13 mouse cellular contexts compared by ENCODE assay signal in genomic region chr13:9064196-9064595, GRCm38 (mm10). TPM values are rescaled to one million over a fixed set of nuclear protein-coding genes. Genes with fewer than 3 reads are reported as not detected.
DNase-seq lines count a peak whose midpoint lies in the region; ATAC-seq lines count a peak whose summit lies in the region.
"Had no signal": no experiment of that assay in that cellular context is flagged by ENCODE, and none has a peak within 500 bp of the region (broad histone marks: within the 10 kb centered on the region; RNA-seq: fewer than 3 reads in every experiment).

No protein-coding gene starts in this region.

- H3K4me2 ChIP-seq in heart, embryonic 11.5 days, result no peak overlapping the region
- H3K4me2 ChIP-seq: embryonic facial prominence, embryonic 12.5 days; forebrain, embryonic 13.5 days; liver, embryonic 13.5 days had no signal

- ATAC-seq in heart, embryonic 11.5 days (replicated peaks; ENCODE audit: insufficient number of reproducible peaks, low FRiP score, low TSS enrichment), result no peak
- ATAC-seq: forebrain, embryonic 13.5 days; intestine, embryonic 16.5 days had no signal

- WGBS in heart, embryonic 11.5 days (ENCODE audit: insufficient replicate concordance), result 80% methylated on average over 2 of the region's 2 CpGs

- no peaks in the 10 kb centered on the region for H3K9me3 ChIP-seq in heart, embryonic 11.5 days (replicated peaks; ENCODE audit: control insufficient read depth, low read length)
- H3K9me3 ChIP-seq: embryonic facial prominence, embryonic 12.5 days; forebrain, embryonic 13.5 days; liver, embryonic 13.5 days had no signal

- H3K27me3 ChIP-seq in heart, embryonic 11.5 days (ENCODE audit: control insufficient read depth, insufficient read depth, low read length), result no peaks in the 10 kb centered on the region
- H3K27me3 ChIP-seq: embryonic facial prominence, embryonic 12.5 days; forebrain, embryonic 13.5 days; liver, embryonic 13.5 days had no signal

- no peaks in the 10 kb centered on the region for H3K36me3 ChIP-seq in heart, embryonic 11.5 days (ENCODE audit: control insufficient read depth, insufficient read depth, low read length)
- H3K36me3 ChIP-seq: embryonic facial prominence, embryonic 12.5 days; liver, embryonic 13.5 days had no signal

- H3K27ac ChIP-seq in heart, embryonic 11.5 days (ENCODE audit: low read depth, low read length), result no peak overlapping the region
- H3K27ac ChIP-seq: embryonic facial prominence, embryonic 12.5 days; forebrain, embryonic 13.5 days; liver, embryonic 13.5 days had no signal

- no peak overlapping the region for H3K9ac ChIP-seq in heart, embryonic 11.5 days (ENCODE audit: low read depth, low read length)
- H3K9ac ChIP-seq: embryonic facial prominence, embryonic 12.5 days; forebrain, embryonic 13.5 days; liver, embryonic 13.5 days had no signal

- intact Hi-C loops in heart, postnatal 10 days (cut with DNase I), result no loop called here

- peak; percentile 31 to 37 for DNase-seq in heart, postnatal 10 days
- peak; percentile 10 for DNase-seq in cerebellum, adult 11 months
- DNase-seq in cerebellum, postnatal 25 days, result peak; percentile 74 to 83
- peak; percentile 72 for DNase-seq in lung, postnatal 25 days (ENCODE audit: low spot score)
- no peak for DNase-seq in retina, postnatal 1 day
- DNase-seq in spleen, postnatal 4 days (ENCODE audit: low spot score in 2 of 2), result no peak
- DNase-seq: gastrocnemius, postnatal 10 days; liver, embryonic 13.5 days had no signal

- no peak overlapping the region for H3K4me3 ChIP-seq in heart, embryonic 11.5 days (ENCODE audit: low read depth, low read length)
- H3K4me3 ChIP-seq: embryonic facial prominence, embryonic 12.5 days; forebrain, embryonic 13.5 days; liver, embryonic 13.5 days; myocyte had no signal

- H3K4me1 ChIP-seq in heart, embryonic 11.5 days (ENCODE audit: control insufficient read depth, insufficient read depth, low read length), result peaks cover 12% of the 10 kb centered on the region
- H3K4me1 ChIP-seq: forebrain, embryonic 13.5 days; liver, embryonic 13.5 days had no signal

RNA-seq across cellular contexts. Expression of gene Larp4b, which starts 29.5 kb away (rescaled TPM):
- total RNA-seq in heart, postnatal 10 days (2021), result 10 to 100 TPM; 78.4 to 81.5 TPM
- 29.6 and 31.7 TPM in 2 replicates for polyA plus RNA-seq in heart, embryonic 11.5 days (2014; fragmentation: Nextera tagmentation; extraction: Ambion mirVana)

Comparison
In these comparisons a context has a peak if more than half of its experiments do, and no peak if none do; other contexts are left out.
1. DNase-seq: peak in heart, postnatal 10 days (2 of 2), cerebellum, adult 11 months (single experiment), cerebellum, postnatal 25 days (2 of 2) and lung, postnatal 25 days (single experiment); none in retina, postnatal 1 day (single experiment) and spleen, postnatal 4 days (0 of 2).